Mouse (Mus musculus): ENCODE results near the gene Slc15a1.

Gene Slc15a1

DNA sequence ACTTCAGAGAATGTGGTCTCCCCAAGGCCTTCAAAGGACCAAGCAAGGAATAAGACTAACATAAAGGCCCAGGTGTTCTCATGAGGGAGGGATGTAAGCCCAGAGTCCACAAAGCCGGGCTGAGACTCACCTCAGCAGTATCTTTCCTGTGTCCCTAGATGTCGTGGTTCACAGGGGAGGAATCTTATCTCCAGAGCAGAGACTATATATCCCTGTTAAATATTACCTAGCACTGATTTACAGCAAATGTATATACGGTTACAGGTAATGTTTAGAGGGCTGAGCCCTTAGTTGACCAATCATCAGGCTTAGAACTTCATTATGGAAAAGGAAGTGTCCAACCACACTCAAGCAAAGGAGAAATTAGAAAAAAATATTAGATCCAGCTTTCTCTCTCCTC lies 11.3 kb downstream of the Slc15a1 start:
- no peak for DNase-seq (ENCODE audit: low read depth)

DNA sequence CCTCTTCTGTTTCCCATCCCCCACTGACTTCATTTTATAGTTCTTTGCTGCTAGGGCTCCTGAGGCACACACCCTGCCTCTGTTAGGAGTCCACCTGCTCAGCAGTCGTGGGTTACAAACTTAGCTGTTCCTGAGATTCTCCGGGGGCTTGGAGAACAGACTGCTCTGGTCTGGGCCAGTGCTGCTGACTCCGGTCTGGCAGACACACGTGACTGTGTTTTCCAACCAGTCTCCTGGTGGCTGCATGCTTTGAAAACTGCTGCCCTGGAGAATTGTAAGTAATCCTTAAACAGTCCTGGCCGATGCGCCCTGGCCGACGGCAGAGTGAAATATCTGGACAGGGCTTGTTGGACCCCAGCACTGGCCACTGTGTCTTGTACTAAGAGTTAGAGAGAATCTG lies 12.7 kb downstream of the Slc15a1 start:
- DNase-seq (ENCODE audit: low read depth), result no peak

DNA sequence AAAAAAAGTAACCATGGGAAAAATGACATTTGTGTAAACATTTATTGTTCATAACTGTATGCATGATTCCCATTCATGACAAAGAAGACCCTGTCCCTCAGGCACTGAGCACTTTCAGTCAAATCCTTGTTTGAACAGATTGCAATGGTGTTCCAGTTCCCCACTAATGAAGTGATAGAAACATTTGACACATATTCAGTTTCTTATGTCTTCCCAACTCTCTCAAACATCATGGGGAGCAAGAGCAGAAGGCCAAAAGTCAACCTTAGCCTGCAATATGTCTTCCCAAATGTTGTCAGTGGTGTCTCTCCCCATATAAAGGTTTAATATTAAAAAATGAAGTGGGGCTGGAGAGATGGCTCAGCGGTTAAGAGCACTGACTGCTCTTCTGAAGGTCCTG lies 19.3 kb downstream of the Slc15a1 start:
- DNase-seq (ENCODE audit: low read depth), result no peak

DNA sequence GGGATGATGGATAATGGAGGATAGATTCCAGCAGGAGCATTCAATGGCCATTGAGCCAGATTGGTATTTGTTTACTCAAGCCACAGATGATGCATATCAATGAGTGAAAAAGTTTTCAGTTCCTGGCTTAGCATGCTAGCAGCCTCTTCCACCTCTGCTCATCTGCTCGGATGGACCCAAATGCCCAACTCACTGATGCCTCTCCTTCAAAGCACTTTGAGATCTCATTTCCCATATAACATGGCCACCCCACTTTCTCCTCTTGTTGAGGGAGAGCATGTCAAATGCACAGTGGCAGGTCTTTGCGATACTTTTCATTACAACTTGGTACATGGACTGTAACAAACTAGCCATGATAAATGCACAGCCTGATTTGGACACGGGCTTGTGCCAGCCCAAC lies 20.6 kb downstream of the Slc15a1 start:
- no peak for DNase-seq (ENCODE audit: low read depth)

DNA sequence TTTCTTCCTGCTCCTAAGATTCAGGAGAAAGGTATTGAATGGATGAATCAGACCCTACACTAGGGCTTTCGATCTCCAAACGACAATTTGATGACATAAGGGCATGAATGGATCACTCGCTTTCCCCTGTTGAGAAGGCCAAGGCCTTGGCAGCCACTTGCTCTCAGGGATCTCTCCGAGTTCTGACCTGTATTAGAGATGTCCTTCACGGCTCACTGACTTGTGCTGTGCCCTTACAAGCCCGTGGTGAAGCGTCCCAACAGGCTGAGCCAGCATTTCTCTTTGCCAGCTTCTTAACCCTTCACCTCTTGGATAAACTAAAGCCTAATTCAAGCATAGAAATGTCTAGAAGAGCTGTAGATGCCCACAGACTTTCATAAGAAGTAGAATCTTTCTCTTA lies 22.9 kb downstream of the Slc15a1 start:
- DNase-seq (ENCODE audit: low read depth), result no peak

DNA sequence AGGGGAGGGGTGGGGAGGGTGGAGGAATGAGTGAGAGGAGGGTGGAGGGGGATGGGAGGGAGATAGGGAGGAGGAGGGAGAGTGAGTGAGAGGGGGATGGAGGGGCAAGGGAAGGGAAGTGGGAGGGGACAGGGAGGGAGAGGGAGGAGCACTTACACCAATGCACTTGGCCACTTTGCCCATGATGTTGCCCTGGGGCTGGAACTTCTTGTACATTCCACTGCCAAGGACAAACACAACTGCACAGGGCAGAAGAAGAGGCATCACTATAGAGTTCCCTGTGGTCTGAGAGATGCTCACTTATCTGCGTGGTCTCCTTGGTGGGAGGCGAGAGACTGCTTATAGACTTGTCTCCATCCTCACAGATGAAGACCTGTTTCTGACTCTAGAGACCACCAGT lies 23.5 kb downstream of the Slc15a1 start:
- DNase-seq (ENCODE audit: low read depth), result no peak

DNA sequence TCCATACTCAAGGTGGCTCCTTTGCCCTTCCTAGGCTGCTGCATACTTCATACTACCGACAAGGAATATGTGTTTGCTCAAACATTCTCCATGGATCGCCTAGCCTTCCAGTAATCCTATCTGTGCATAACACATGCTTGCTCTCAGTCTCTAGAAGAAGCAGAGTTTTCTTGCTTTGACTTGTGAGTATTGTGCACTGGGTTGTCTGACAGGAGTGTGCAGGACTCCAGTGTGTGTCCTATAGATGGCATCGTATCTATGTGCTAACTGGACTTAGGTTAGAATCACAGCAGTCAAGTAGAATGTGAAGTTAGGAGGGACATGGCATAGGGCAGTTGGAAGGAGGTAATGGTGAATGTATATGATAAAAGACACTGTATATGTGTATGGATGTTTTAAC lies 26.0 kb downstream of the Slc15a1 start:
- DNase-seq (ENCODE audit: low read depth), result no peak

DNA sequence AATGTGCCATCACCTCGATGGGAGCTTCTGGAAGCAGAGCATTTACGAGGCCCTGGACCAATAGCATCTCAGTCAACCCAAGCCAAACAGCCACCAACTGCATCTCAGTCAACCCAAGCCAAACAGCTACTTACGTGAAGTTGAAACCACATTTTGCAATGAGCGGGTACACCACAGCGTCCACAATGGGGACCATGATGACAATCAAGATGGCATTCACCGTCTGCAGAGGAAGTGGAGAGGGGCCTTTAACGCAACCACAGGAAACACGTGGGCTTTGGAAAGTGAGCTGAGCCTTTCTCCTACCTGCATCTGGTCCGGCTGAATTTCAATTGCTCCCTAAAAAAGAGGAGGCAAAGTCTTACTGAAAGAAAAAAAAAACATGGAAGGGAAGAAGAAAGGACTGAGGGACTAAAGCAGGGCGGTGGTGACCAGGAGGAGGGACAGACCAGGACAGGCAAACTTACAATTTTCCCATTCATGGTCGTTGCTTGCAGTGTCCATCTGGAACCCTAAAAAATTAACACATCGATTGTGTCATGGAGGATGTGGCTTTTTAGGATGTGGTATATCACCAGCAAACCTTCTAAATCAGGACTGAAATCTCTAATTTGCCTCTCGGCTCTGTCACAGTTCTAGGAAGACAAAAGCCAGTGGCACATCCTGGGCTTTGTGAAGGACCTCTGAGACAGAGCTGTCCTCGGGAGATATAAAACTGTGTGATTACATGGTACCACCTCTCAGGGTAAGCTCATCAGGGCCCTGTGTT lies 26.9 kb downstream of the Slc15a1 start:
- DNase-seq (ENCODE audit: low read depth), result no peak

DNA sequence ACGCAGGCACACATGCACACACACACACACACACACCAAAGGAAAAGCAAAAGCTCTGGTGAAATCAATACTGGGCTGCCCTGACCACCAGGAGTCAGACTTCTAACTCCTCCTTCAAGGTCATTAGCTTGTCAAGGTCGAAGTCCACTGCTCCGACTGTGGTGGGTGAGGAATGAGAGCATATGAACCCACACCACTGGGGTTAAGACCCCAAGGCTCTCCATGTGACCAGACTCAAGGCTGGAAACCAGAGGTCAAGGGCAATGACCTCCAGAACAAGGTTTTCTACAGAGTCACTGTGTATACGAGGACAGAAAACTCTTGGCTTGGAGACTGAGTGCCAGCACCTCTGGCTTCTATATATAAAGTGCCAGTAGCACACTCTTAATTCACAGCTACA lies 31.2 kb downstream of the Slc15a1 start:
- no peak for DNase-seq (ENCODE audit: low read depth)

DNA sequence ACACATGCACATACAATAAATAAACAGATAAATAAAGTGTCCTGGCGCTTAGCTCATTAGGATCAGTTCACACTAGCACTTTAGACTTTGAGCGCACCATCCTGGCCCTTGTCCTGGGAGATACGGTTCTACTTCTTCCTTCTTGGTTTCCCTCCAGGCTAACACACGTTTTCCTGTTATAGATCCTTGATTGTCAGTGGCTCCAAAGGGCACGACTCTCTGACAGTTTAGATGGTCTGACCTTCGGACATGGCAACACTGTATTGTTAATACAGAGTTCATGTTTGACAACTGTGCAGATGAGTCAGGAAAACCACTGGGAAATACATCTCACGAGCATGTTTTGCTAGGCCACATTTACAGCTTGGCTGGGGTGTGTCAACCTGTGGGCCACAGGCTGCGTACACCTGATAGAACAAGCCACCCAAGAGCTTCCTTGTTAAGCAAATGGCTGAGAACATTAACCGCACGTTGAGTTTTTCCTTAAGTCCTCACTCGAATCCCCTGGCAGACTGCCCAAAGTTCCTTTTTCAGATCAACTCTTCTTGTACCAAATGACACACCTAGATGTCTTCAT lies 33.4 kb downstream of the Slc15a1 start:
- no peak for DNase-seq (ENCODE audit: low read depth)

DNA sequence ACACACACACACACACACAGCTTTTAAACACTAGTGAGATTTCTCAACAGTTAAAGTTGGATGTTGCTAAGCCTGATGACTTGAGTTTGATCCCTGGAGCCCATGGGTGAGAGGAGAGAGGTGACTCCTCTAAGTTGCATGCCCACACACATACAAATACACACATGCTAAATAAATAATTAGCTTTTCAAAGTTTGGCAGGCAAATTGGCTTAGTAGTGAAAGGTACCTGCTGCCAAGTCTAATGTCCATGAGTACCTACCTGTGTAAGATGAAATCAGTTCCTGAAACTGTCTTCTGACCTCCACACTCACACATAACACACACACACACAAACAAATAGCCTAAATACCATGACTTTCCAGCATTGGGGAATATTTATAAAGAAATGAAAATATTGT lies 35.5 kb downstream of the Slc15a1 start:
- DNase-seq (ENCODE audit: low read depth), result no peak

DNA sequence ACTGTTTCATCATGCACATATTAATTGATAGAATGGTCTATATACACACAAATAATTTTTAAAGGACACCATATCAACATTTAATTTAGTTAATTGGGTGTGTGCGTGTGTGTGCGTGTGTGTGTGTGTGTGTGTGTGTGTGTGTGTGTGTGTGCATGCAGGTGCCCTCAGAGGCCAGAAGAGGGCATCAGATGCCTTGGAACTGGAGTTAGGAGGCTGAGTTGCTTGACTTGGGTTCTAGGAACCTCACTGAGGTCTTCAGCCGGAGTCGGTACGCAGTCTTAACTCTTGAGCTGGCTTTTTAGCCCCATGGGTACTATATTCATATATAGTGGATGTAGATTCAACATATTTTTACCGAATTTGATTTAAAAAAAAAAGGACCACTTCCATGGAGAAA lies 37.4 kb downstream of the Slc15a1 start:
- DNase-seq (ENCODE audit: low read depth), result no peak

DNA sequence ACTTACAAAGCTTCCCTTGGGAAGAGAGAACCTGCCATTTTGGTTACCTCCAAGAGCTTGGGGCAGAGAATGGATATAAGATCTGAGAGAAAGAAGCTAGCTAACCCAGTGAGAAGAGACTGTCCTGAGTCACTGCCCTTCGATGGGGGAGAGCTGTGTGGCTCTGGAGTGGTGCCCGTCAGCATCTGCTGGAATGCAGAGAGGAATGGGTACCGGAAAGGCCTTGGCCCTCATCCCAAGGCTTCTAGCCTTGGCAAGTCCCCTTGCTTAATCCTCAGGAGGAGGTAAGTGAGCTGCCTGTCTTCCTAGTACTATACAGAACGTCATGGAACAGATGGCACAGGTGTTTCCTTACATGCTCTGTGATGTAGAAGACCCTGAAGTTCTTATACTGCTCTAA lies 38.6 kb downstream of the Slc15a1 start:
- no peak for DNase-seq (ENCODE audit: low read depth)

DNA sequence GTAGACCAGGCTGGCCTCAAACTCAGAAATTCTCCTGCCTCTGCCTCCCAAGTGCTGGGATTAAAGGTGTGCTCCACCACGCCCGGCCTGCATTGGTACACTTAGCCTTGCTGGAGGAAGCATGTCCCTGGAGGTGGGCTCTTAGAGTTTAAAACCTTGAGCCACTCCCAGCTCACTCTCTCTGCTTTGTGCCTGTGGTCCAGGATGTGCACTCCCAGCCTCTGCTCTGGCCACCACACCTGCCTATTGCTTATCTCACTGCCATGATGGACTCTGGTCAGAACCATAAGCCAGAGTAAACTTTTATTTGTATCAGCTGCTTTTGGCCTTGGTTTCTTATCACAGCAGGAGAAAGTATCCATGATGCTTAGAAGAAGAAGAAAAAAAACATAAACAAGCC lies 40.7 kb downstream of the Slc15a1 start:
- DNase-seq (ENCODE audit: low read depth), result no peak

DNA sequence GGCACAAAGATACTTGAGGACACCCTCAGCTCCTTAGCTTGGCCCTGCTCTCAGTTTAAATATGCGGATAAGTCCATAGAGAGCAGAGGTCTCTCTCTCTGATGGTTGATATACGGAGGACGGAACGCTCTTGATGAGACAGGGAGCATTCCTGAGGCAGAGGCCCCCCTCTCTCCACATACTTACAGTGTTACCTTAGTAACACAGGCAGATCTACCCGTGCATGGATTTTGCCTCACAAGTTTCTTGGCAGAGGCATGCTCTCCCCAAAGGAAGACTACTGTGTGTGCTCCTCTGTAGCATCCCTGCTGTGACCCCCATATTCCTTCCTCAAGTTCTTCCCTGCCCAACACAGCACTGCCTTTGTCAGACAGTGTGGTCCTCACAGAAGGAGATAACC lies 42.3 kb downstream of the Slc15a1 start:
- no peak for DNase-seq (ENCODE audit: low read depth)

DNA sequence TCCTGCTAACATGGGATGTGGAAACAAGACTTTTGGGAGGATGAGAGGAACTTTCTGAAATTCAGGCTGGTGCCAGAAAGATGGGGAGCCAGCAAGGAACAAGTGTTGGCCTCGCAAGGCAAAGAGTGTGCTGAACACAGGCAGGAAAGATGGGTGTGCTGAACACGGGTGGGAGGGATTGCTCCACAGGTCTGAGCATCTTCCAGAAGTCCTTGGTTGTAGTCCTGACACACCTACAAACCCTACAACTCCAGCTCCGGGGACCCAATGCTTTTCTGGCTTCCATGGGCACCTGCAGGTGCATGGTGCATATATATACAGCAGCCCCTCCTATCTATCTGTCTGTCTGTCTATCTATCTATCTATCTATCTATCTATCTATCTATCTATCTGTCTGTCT lies 44.1 kb downstream of the Slc15a1 start:
- DNase-seq (ENCODE audit: low read depth), result no peak

DNA sequence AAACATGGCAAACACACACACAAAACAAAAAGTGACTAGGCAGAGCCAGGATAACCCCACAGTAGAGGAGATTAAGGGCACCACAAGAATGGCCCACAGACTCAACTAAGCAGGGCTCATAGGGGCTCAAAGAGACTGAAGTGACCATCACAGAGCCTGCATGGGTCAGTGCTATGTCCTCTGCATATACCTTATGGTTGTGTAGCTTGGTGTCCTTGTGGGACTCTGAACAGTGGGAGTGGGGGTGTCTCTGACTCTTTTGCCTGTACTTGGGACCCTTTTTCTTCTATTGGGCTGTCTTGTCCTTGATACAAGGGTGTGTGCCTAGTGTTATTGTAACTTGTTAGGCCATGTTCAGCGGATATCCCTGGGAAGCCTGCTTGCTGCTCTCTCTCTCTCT lies 46.5 kb downstream of the Slc15a1 start:
- DNase-seq (ENCODE audit: low read depth), result no peak

DNA sequence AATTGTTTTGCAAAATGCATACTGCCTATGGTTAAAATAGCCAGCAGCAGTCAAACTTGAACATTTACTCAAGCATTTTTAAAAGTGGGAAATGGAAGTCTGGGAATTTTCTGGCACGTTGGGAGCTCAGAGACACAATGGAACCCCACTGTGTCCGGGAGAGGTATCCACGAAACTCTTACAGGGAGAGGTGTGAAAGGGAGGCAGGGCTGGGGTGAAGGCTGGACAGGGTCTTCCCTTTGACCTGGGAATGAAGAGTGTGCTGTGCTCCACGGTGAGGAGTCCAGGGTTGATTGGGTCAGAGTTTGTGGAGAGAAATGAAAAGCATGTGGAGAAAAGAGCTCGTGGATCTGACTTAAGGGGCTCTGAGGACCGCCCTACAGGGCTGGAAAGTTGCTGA lies 47.5 kb downstream of the Slc15a1 start:
- no peak for DNase-seq (ENCODE audit: low read depth)

DNA sequence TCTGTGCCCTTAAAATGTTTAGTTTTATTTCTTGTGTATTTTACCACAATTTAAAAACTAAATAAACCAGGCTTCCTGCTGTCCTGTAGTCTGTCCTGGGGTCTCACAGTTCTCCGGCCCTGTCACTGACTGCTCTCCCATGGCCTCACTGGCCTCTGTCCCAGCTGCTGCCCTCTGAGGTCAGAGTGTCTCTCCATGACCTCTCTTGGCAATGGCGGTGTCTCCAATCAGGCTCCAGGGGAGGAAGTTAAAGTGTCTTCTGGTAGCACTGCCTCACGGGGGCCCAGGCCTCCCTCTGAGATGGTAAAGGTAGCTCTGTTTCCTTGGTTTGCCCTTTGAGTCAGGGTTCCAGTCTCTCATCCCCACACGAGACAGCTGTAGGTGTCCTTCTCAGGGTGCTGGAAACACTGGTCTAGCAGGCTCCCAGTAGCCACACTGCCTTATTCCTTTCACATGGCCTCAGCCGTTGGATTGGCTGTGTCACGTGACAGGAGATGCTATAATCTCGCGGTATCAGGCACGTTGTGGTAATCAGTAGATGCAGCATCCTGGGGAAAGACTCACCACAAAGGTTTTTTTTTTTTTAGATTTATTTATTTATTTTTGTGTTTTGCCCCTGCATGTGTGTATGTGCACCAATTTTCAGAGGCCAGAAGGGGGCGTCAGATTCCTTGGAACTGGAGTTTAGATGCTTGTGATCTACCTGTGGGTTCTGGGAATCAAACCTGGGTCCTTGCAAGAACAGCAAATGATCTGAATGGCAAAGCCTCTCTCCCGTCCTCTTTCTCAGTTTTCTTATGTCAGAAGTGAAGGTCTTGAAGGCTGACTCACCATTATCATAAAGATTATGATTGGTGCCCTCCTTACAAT lies 48.4 kb downstream of the Slc15a1 start:
- DNase-seq (ENCODE audit: low read depth), result no peak

DNA sequence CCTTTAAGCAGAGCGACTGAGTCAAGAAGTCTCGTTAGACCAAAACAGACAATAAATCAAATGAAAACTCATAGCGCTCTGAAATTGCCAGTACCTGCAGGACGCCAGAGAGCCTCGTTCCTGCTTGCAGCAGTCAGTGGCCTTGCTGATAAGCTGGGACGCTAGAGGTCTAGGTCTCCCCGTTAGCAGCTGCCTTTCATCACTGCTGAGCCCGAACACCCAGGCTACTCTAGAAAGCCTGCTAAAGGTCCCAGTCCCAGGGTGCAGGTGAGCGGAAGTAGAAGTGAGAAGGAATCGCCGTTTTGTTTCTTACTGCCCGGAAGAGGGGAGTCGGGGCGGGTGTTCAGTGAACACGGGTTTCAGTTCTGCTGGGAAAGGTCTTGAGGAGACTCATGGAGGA lies 49.1 kb downstream of the Slc15a1 start:
- DNase-seq (ENCODE audit: low read depth), result no peak

DNA sequence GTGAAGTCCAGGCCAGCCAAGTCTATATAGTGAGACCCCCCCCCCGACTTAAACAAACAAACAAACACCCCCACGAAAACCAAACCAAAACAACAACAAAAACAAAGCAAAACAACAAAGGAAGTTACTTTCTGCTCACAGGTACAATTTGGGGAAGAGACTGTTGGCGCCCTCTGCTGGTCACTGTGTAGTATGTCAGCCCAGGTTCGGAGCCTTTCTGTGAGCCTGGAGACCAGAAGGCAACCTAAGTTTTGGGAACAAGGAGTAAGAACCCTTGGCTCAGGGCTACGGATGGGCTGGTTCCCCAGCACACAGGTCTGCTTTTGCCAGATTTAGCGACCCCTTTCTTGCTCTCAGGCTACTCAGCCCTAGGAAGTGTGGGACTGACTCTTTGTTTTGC lies 49.5 kb downstream of the Slc15a1 start:
- DNase-seq (ENCODE audit: low read depth), result peak; percentile 22

DNA sequence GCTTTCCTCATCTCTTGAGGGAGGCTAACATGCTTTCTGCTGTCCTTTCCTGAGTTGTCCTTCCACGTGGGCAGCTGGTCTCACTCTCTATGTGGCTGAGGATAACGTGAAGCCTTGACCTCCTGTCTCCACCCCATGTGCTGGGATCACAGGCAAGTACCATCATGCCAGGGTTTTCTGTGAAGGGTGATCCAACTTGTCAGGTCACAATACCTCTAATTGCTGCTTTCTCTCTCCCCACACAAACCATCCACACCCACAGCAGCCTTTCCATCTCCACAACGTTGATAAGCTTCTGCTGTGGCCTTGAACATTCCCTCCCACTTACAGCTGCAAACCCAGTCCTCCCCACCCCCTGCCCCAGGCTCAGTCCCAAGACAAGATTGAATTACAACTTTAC lies 51.9 kb downstream of the Slc15a1 start:
- DNase-seq (ENCODE audit: low read depth), result no peak

DNA sequence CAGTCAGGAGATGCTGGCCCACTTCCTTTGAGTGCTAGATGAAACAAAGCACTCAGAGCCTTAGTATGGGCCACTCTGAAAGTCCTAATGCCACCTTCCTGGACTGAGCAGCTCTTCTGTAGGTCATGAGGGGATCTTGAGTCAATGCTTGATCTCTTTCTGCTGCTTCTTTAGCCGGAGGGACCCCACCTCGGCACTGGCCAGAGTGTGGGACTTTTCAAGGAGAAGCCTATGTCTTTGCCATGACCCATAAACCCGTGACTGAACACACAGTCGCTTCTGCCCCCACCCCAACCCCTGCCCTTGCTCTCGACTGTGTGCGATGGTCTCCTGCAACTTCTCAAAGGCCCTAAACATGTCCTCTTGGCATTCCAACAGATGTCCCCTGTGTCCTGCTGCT lies 52.8 kb downstream of the Slc15a1 start:
- no peak for DNase-seq (ENCODE audit: low read depth)
